Mouse (Mus musculus) ovary, postnatal 36 days (tissue): ENCODE results near the gene Adgrf5.

Source experiments
- DNase-seq: peaks from one replicate; pipeline ENCODE4 v3.0.0; 2022; ENCODE audit warnings: low spot score, mixed read lengths

The Adgrf5 gene

DNA sequence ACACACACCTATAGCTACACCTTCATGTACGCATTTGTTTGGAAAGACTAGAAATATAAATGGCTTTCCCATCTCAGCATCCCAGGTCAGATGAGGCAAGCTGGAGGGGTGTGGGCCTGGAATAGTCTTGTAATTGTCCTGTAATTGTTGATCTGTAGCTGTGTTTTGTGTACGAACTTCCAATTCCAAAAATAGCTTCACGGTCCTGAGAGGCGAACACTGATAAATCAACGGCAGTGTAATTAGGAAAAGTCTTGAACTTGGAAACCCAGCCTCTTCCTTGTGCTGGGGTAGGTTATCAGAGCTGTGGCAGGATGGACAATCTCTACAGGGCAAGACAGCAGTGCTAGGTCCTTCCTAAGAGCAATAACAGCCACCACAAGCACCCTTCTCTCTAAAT is 18.5 kb downstream of the Adgrf5 start:
- DNase-seq, result no peak

DNA sequence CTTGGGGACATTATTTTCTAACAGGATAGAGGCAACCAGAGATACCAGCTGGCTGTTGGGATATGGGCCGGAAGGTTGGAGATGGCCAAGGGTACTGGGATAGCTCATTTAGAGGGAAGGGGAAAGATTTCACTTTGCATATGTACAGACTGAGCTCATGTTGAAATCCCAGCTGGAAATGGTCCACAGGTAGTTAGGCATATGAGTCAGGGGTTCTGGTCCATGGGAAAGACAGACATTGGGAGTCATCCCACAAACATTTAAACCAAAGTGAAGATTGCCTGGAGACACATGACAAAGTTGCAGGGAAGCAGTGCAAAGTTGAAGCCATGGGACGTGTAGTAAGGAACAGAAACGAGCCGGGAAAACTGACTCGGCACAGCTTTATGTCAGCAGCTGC is 26.1 kb downstream of the Adgrf5 start:
- DNase-seq, result no peak

DNA sequence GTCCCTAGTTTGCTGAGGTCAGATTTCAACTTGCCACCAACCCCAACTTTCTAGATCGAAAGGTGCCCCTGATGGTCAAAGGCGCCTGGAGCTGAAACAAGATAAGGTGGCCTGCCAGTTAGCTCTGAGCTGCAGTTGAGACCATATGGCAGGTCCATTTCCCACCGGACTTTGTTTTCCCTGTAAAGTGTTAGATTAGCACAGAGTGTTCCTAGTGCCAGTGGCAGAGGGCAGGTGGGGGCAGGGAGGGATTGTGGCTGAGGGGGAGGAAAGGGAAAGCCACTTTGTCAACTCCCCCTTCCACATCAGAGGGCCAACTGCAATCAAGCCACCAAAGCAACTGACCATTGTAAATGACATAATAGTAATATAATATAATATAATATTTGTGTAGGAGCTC is 26.9 kb downstream of the Adgrf5 start:
- DNase-seq, result no peak

DNA sequence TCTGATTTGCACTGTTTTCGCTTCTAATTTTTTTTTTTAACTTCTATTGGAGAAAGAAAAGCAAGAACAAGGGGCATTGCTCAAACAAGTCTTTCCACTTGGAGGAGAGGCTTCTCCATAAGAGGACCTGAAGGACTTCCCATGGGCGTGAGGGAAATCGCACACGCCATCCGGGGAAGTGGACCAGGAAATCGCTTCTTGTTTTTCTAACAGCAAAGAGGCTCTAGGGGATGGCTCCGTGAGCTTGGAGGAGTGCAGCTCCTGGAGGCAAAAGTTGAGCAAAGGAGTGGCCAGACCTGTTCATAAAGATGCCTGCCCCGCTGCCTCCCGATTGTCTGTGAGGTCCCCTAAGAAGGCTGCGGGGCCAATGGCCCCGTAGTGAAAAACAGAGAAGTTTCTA is 29.0 kb downstream of the Adgrf5 start:
- DNase-seq, result no peak

DNA sequence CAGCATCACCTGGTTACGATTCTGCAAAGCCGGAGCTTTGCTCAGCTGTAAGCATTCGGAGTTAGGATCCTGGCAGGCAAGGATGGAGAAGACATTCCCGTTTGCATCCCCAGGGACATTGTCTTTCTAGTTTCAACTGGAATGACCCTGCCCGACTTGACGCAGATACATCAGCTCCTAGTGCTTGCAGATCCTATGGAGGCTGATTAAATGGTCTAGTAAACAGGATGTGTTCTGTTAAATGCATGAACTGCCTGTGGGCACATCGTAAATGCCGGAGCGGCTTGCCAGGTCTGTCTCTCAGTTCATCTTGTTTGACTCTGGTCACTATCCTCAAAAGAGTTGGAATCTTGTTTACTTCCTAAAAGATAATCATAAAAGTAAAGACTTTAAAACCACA is 31.9 kb downstream of the Adgrf5 start:
- no peak for DNase-seq

DNA sequence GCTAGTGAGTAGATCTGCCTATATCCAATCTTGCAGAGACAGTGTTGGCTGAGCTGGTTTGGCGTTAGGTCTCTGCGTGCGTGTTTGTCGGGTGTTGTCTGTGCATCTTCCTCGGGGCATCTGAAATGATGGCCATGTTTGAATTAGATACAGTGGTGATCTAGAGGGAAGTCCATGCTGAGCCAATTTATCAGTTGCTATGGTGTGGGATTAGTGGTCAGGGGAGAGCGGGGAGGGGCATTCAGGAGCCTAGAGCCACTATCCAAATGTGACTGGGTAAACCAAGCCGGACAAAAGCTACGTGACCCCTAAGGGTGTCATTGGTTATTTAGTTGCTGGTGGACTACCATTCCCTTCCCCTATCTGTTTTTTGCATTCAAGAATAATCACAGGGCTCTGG is 33.4 kb downstream of the Adgrf5 start:
- DNase-seq, result no peak

- no peak for DNase-seq
Measured at GRCm38 (mm10) chr17:43395400-43396258, 35.4 kb downstream of the Adgrf5 start.

GRCm38 (mm10) chr17:43398612-43399011 is 38.4 kb downstream of the Adgrf5 start:
- DNase-seq, result no peak

GRCm38 (mm10) chr17:43399151-43399550 is 38.9 kb downstream of the Adgrf5 start:
- no peak for DNase-seq

DNA sequence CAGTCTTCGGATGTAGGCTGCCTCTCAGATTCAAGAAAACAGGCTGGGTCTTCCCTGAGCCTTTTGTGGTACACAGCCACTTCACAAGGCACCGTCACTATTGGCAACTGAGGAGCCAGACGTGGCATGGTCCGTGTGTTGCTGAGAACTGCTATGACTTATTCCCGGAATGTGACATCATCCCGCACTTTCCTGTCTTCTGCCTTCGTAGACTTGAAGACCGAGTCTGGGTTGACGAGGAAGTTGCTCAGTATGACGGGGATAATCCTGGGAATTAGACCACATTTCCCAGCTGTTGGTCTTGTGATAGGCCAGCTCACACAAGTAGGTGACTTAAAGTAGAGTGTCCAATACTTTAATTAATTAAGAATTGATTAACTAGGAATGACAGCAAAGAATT is 40.2 kb downstream of the Adgrf5 start:
- no peak for DNase-seq

- no peak for DNase-seq
Measured at GRCm38 (mm10) chr17:43403851-43404250, 43.6 kb downstream of the Adgrf5 start.

DNA sequence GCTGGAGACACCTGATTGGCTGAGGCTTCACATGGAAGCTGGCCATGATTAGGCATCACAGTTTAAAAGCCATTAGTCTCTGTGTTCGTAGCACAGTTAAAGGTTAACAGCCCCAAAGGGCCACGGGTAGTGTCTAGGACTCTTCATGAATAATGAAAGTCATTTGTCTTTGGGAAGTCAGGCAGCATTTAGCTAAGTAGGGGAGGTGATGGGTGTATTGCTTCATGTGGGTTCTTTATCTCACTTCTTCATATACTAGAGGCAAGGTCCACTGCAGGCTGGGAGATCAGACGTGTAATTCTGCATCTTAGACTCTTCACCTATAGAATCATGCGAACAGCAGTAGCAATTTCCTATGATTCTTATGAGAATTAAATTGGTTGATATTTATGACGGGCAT is 44.2 kb downstream of the Adgrf5 start:
- no peak for DNase-seq

GRCm38 (mm10) chr17:43406321-43406720 is 46.1 kb downstream of the Adgrf5 start:
- no peak for DNase-seq

DNA sequence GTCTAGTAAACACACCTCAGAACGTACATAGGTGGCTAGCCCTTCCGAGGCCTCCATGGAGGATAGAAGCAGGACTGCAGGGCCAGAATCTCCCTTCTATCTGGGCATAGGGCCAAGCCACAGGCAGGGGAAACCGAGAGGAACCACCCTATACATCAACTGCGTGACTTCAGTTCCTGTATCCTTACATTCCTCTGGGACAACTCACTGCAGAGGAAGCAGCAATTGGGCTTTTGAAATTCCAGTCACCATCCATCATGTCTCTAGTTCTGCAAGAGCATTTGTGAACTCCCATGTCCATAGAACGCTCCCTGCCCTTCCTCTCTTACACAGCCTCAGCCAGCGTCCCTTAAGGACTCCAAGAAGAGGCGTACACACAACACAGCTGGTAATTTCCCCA is 47.3 kb downstream of the Adgrf5 start:
- no peak for DNase-seq

- DNase-seq, result no peak
Measured at GRCm38 (mm10) chr17:43413182-43413581, 52.9 kb downstream of the Adgrf5 start.

GRCm38 (mm10) chr17:43419204-43419603 is 59.0 kb downstream of the Adgrf5 start:
- DNase-seq, result no peak

DNA sequence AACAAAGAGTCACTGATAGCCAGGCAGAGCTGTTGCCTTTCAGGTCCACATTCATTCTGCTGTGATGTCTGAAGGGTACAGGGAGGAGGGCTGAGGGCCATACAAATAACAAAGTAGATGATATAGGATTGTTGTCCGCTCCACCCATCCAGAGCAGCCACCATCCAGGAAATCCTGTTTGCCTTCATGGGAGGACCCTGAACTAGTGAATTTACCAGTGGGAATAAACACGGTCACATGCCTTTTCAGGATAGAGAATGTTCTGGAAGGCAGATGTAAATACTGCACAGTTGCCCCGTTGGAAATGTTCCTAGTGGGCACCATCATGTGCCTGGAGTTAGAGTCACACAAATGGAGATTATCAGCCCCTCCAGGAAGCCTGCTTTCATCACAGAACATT is 60.1 kb downstream of the Adgrf5 start:
- DNase-seq, result no peak

- DNase-seq, result no peak
Measured at GRCm38 (mm10) chr17:43423953-43424352, 63.7 kb downstream of the Adgrf5 start.

DNA sequence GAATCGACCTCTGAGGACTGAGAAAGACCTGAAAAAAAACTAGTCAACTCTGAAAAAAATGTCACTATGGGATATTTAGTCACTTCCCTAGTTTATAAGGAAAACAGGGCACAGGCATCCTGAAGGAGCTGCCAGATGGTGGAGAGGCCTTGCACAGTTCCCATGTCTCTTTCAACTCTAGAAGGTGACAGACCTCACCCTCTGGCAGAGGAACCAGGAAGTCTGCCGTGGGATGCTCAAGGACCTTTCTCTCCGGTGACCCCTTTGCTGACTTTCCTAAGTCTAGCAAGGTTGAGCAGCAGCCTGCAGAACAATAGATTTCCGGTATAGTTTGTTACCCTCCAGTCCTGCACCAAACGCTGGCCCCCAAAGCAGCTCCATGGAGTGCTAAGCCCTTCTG is 71.4 kb downstream of the Adgrf5 start:
- DNase-seq, result no peak

DNA sequence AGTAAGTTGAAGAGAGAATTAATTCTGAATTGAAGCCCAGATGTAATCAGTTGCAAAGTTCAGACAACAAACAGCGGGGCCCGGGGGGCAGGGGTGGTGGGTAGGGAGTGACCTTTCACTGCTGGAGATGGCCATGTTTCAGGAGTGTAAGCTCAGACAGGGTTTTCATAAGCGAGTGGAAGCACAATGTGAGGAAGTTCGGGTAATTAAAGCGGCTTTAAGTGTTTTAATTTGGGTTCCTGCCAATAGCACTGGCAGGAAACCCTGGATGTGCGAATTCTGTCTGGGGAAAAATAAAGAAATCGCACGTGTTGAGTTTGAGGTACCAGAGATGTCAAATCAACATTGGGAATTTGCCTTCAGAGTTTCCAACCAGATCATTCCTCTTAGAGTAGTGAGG is 74.2 kb downstream of the Adgrf5 start:
- no peak for DNase-seq

- no peak for DNase-seq
Measured at GRCm38 (mm10) chr17:43451216-43451615, 91.0 kb downstream of the Adgrf5 start.

DNA sequence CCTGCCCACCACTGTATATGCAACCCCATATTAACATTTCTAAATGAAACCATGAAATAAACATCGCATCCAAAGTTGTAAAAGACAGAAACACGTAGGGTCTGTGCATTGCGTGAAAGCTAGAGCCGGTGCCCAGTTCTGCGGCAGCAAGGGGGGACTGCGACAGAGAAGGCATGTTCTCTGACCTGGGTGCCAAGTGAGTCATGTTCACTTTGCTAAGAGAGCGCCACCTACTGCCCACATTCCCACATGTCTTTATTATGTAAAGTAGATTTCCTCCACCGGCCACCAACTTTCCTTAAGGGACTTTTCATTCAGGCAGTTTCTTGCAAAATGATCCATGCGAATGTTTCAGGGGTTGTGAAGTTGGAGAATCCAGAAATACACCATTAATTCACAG is 98.3 kb downstream of the Adgrf5 start:
- DNase-seq, result peak; percentile 57

DNA sequence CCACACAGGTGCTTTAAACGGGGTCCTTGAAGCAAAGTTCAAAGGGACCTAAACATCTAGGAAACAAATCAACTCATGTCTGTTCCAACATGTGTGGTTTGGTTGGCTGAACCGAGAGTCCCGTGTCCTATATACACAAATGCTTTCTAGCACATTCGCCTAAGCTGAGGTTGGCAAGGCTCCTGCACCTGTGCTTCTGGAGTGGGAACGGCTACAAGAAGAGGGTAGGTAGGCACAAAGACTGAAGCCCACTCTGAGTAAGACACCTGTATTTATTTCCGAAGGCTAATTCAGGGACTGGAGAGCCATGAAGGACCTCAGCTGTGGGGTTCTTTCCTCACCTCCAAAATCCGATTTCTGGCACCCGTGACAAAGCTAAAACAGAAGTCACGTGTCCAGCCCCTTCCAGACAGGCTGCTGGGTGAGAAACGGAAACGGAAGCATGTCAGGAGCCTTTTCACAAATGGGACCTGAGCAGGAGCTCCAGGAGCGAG is 99.5 kb downstream of the Adgrf5 start:
- no peak for DNase-seq
